Mouse (Mus musculus): ENCODE measurements around the gene Kif1c. TPM values are rescaled to one million over a fixed set of nuclear protein-coding genes. Genes with fewer than 3 reads are reported as not detected.

The Kif1c gene
- polyA plus RNA-seq, 1 experiment from 2014 or later: 4.2 TPM

DNA sequence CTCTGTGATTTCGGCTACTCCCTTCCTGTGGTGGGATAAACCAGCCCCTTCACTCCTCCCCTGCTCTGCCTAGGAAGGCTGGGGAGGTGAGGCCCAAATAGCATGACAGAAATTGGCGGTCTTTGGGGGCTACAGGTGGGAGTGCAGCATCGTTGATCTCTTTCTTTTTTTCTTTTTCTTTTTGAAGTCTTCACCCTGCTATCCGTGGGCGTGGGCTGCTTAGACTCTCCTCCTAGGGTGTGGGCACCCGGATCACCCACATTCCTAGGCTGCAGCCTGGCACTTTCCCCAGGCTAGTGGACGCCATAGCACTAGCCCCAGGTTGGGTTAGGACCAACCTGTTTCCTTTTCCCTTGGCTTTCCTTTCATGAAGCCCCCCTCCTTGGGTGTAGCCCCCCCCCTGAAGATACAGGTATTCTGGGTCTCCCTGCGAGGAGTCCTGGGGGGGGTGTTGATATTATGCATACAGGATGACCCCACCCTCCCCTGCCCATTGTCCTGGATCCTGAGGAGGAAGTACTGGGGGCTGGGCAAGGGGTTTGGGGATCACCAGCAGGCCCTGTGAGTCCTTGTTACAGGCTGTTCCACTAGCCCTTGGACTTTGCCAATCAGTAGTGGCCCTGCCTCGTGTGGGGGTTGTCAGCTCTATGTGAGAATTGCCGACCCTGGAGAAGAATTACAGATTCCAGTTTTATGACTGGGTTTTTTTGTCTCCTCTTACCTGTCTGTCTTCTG is 1.0 kb downstream of the Kif1c start:
- Histone ChIP-seq H3K27ac (peak overlapping the region; percentile 93; the same call in 1 of the 2 replicates), H3K36me3 (peaks cover 34% of the 10 kb centered on the region), H3K4me1 (peaks cover 21% of the 10 kb centered on the region), H3K4me3 (peak overlapping the region; percentile 92), H3K9ac (peak overlapping the region; percentile 94), H3K4me2 (peak overlapping the region; percentile 82), H3K9me3 (no peaks in the 10 kb centered on the region), H3K27me3 (no peaks in the 10 kb centered on the region)
- WGBS: 11% methylated on average over 10 of the region's 10 CpGs
- no peak for ATAC-seq (ENCODE audit: insufficient number of reproducible peaks, insufficient read depth, low FRiP score, low TSS enrichment, low read depth)

DNA sequence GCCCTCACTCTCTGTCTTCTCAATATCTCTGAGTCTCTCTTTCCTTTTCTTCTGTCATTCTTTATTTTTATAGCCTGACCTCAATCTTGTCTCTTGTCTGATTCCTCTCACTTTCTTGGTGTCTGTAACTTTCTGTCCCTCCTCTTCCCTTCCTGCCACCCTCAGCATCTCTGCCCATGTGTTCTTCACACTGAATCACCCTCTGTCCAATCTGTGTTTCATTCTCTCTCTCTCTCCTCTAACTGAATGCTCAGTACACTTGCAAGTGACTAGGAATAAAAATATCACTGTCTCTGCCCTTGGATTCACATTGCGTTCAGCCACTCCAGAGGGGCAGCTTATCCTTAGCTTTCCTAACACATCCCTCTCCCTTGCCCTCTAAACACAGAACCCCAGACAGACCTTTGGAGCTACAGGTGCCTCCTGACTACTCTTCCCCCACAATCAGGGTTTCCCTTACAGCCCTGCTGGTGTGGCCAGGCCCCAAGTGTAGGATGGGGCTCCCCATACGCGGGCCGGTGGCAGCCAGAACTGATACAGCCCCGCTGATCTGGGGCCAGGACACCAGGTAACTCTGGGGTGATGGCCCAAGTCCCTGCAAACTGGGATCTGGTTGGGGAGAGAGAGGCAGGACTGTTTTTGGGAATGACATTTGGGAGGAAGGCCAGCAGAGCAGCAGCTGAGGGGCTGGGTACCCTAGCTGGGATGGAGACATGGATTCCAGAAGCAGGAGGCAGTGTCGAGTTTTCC is 1.8 kb downstream of the Kif1c start:
- H3K27me3 ChIP-seq: no peaks in the 10 kb centered on the region
- peaks cover 42% of the 10 kb centered on the region for H3K36me3 ChIP-seq
- peak overlapping the region; percentile 92; the same call in 1 of the 2 replicates for H3K4me3 ChIP-seq
- WGBS: 76% methylated on average over 6 of the region's 6 CpGs
- peak overlapping the region; percentile 94 for H3K9ac ChIP-seq
- no peak for ATAC-seq (ENCODE audit: insufficient number of reproducible peaks, insufficient read depth, low FRiP score, low TSS enrichment, low read depth)
- H3K4me1 ChIP-seq: peaks cover 21% of the 10 kb centered on the region
- no peak overlapping the region for H3K27ac ChIP-seq
- H3K4me2 ChIP-seq: peak overlapping the region; percentile 82
- H3K9me3 ChIP-seq: no peaks in the 10 kb centered on the region

DNA sequence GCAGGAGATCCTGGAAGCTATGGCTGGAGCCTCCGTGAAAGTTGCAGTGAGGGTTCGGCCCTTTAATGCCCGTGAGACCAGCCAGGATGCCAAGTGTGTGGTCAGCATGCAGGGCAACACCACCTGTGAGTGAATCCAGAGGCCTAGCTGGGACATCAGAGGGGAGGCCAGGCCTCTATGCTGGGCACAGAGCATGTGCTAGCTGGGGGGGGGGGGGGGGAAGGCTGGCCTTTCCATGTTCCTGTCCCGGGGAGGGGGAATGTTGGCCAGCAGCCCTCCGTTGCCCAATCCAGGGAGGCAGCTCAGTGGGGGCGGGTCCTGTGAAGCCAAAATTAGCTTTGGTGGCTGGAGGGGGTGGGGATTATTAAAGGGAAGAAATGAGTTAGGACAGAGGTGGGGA is 2.4 kb downstream of the Kif1c start:
- WGBS: 62% methylated on average over 6 of the region's 6 CpGs
- no peak for ATAC-seq (ENCODE audit: insufficient number of reproducible peaks, insufficient read depth, low FRiP score, low TSS enrichment, low read depth)
- peak overlapping the region; percentile 94 for H3K9ac ChIP-seq

DNA sequence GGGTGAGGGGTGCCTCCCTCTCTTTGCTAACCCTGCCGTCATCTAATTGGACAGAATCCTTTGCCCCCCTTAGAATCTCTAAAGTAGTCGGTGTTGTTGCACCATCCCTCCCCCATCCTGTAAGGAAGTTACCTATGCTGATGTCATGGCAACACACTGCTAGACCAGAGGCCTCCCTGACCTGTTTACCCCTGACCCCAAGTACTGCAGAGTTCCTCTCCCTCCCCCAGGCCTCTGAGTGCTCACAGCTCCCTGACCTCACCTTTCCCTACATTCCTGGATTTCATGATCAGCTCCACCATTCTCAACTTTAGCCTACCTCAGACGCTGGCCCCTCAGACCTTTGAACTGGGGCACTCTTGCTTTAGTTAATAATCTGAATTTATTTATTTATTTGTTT is 5.8 kb downstream of the Kif1c start:
- 74% methylated on average over 3 of the region's 3 CpGs for WGBS
- peaks cover 18% of the 10 kb centered on the region for H3K4me1 ChIP-seq

More for the DNA sequence above, 2.4 kb downstream of the Kif1c start:
- Histone ChIP-seq H3K27ac (no peak overlapping the region), H3K4me2 (peak overlapping the region; percentile 82), H3K4me3 (no peak overlapping the region), H3K9me3 (no peaks in the 10 kb centered on the region), H3K36me3 (peaks cover 48% of the 10 kb centered on the region), H3K27me3 (no peaks in the 10 kb centered on the region), H3K4me1 (peaks cover 21% of the 10 kb centered on the region)

DNA sequence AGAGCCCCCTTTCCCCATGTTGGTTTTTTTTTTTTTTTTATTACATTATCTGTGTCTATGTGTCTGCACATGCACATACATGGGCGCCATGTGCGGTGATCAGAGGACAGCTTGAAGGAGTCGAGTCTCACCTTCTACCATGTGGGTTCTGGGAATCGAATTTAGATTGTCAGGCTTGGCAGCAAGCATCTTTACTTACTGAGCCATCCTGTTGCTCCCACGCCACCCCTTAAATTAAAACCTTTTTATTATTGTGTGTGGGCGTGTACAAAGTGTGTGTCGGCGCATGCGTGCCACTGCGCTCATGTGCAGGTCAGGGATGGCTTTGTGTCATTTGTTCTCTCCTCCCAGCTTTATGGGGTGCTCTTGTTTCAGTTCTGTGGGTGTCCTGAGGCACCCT is 10.7 kb downstream of the Kif1c start:
- no peak overlapping the region for H3K4me2 ChIP-seq
- no peaks in the 10 kb centered on the region for H3K27me3 ChIP-seq
- H3K9me3 ChIP-seq: no peaks in the 10 kb centered on the region
- ATAC-seq (ENCODE audit: insufficient number of reproducible peaks, insufficient read depth, low FRiP score, low TSS enrichment, low read depth): no peak
- peaks cover 89% of the 10 kb centered on the region for H3K36me3 ChIP-seq
- no peaks in the 10 kb centered on the region for H3K4me1 ChIP-seq
- no peak overlapping the region for H3K27ac ChIP-seq
- 92% methylated on average over 10 of the region's 10 CpGs for WGBS
- H3K4me3 ChIP-seq: no peak overlapping the region
- H3K9ac ChIP-seq: no peak overlapping the region

More for the DNA sequence above, 5.8 kb downstream of the Kif1c start:
- Histone ChIP-seq H3K9ac (no peak overlapping the region), H3K27ac (no peak overlapping the region), H3K36me3 (peaks cover 82% of the 10 kb centered on the region), H3K27me3 (no peaks in the 10 kb centered on the region), H3K4me3 (no peak overlapping the region), H3K9me3 (no peaks in the 10 kb centered on the region), H3K4me2 (no peak overlapping the region)
- no peak for ATAC-seq (ENCODE audit: insufficient number of reproducible peaks, insufficient read depth, low FRiP score, low TSS enrichment, low read depth)

DNA sequence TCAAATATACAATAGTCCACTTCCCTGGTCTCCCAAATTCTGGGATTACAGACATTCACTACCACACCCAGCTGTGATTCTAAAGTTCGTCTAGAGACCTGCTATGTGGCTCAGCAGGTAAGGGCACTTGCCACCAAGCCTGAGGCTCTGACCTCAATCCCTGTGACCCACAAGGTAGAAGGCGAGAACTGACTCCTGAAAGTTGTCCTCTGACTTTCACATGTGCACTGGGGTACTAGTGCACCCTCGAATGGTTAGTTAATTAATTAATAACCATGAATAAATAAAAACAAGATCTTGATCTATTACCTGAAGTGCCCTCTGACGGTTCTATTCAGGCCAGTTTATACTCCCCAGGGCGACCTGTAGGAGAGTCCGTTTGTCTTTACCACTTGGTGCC is 12.9 kb downstream of the Kif1c start:
- ATAC-seq (ENCODE audit: insufficient number of reproducible peaks, insufficient read depth, low FRiP score, low TSS enrichment, low read depth): no peak
- Histone ChIP-seq H3K36me3 (peaks cover 86% of the 10 kb centered on the region), H3K4me3 (no peak overlapping the region), H3K27me3 (no peaks in the 10 kb centered on the region), H3K9ac (no peak overlapping the region), H3K4me1 (no peaks in the 10 kb centered on the region), H3K4me2 (no peak overlapping the region), H3K9me3 (no peaks in the 10 kb centered on the region), H3K27ac (no peak overlapping the region)
- WGBS: 85% methylated on average over 6 of the region's 6 CpGs

DNA sequence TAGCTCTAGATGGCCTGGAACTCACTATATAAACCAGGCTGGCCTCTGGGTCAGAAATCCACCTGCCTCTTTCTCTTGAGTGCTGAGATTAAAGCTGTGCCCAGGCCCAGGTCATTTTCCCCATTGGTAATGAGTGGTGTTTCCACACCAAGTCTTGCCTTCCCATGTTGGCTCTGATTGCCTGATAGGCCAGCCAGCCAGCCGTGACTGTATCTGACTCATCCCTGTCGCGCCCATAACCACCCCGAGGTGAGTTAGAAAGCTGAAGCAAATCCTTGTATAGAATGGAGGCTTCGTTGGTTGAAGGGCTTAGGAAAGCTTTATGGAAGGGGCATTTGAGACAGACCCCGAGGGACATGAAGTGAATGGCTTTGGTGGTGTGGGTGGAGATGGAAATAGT is 15.5 kb downstream of the Kif1c start:
- Histone ChIP-seq H3K4me1 (no peaks in the 10 kb centered on the region), H3K36me3 (peaks cover 86% of the 10 kb centered on the region), H3K4me2 (no peak overlapping the region), H3K4me3 (no peak overlapping the region), H3K9ac (no peak overlapping the region), H3K27ac (no peak overlapping the region), H3K27me3 (no peaks in the 10 kb centered on the region), H3K9me3 (no peaks in the 10 kb centered on the region)
- 92% methylated on average over 6 of the region's 6 CpGs for WGBS
- ATAC-seq (ENCODE audit: insufficient number of reproducible peaks, insufficient read depth, low FRiP score, low TSS enrichment, low read depth): no peak

DNA sequence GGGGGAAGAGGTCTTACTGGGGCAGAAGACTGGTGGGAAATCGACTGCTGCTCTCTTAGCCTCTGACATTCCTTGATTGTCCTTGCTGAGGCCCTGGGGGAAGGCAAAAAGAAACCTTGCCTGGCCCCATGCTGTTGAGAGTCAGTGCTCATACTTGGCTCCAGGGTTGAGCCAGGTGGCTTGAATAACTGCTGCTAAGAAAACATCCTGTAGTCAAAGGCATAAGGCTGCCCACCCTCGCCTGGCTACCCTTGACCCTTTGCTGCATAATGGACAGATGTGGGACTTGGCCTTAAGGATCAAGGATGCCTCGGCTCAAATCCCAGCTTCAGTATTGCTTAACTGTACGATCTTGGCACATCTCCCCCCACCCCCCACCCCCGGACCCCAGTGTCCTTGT is 18.1 kb downstream of the Kif1c start:
- no peaks in the 10 kb centered on the region for H3K4me1 ChIP-seq
- no peak overlapping the region for H3K4me3 ChIP-seq
- H3K36me3 ChIP-seq: peaks cover 82% of the 10 kb centered on the region
- no peak overlapping the region for H3K4me2 ChIP-seq
- H3K27ac ChIP-seq: no peak overlapping the region
- no peak for ATAC-seq (ENCODE audit: insufficient number of reproducible peaks, insufficient read depth, low FRiP score, low TSS enrichment, low read depth)
- H3K27me3 ChIP-seq: no peaks in the 10 kb centered on the region
- no peaks in the 10 kb centered on the region for H3K9me3 ChIP-seq
- no peak overlapping the region for H3K9ac ChIP-seq
- 56% methylated on average over 5 of the region's 5 CpGs for whole genome bisulfite sequencing

DNA sequence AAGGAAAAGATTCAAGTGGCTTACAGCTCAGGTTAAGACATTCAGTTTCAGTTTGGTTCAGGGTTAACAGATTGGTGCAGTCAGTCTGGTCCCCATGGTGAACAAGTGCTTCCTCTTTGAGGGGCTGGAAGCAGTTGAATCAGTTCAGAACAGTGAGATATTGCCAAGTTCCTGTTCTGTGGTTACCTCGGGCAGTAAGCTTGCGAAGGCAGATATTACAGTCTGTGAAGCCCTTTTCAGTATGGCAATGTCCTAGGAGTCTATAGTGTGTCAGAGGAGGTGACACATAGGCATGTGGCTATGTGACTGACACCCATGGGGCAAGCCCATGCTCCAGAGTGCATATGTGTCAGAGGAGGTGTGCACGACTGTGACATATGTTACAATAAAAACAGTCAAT is 20.2 kb downstream of the Kif1c start:
- Histone ChIP-seq H3K36me3 (peaks cover 91% of the 10 kb centered on the region), H3K9ac (no peak overlapping the region), H3K9me3 (no peaks in the 10 kb centered on the region), H3K4me3 (no peak overlapping the region), H3K4me1 (no peaks in the 10 kb centered on the region), H3K27ac (no peak overlapping the region), H3K27me3 (no peaks in the 10 kb centered on the region), H3K4me2 (no peak overlapping the region)
- WGBS: 89% methylated on average over 3 of the region's 3 CpGs
- no peak for ATAC-seq (ENCODE audit: insufficient number of reproducible peaks, insufficient read depth, low FRiP score, low TSS enrichment, low read depth)

DNA sequence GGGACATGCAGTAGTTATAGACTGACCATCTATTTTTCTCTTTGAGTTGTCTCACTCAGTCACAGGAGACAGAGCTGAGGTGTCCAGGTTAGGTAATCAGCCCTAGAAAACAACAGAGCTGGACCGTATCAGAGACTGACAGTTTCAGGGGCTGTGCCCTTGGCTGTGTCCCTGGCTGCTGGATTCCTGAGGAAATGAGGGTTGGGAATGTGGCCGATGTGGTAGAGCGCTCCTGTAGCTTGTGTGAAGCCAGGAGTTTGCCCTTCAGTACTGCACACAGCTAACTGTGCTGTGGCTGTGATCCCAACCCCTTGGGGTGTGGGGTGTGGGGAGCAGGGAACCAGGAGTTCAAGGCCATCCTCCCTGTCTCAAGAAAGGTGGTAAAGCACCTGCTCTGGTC is 20.7 kb downstream of the Kif1c start:
- Histone ChIP-seq H3K4me2 (no peak overlapping the region), H3K9me3 (no peaks in the 10 kb centered on the region), H3K4me3 (no peak overlapping the region), H3K27me3 (no peaks in the 10 kb centered on the region), H3K27ac (no peak overlapping the region), H3K4me1 (no peaks in the 10 kb centered on the region), H3K36me3 (peaks cover 91% of the 10 kb centered on the region), H3K9ac (no peak overlapping the region)
- 96% methylated on average over 3 of the region's 3 CpGs for WGBS
- ATAC-seq (ENCODE audit: insufficient number of reproducible peaks, insufficient read depth, low FRiP score, low TSS enrichment, low read depth): no peak

DNA sequence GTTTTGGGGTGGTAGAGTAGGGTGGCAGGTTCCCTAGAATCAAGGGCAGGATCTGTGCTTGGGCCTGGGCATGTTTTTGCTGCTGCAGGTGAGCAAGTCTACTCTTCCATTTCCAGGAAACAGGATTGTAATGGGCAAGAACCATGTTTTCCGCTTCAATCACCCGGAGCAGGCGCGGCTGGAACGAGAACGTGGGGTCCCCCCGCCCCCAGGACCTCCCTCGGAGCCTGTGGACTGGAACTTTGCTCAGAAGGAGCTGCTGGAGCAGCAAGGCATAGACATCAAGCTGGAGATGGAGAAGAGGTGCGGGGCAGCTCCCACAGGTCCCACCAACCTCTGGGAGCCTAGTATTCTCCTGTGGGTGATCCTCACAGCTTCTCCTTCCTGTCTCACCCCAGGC is 24.4 kb downstream of the Kif1c start:
- Histone ChIP-seq H3K4me2 (no peak overlapping the region), H3K27me3 (no peaks in the 10 kb centered on the region), H3K4me1 (no peaks in the 10 kb centered on the region), H3K27ac (no peak overlapping the region), H3K36me3 (peaks cover 89% of the 10 kb centered on the region), H3K9ac (no peak overlapping the region), H3K9me3 (no peaks in the 10 kb centered on the region), H3K4me3 (no peak overlapping the region)
- whole genome bisulfite sequencing: 94% methylated on average over 9 of the region's 9 CpGs
- no peak for ATAC-seq (ENCODE audit: insufficient number of reproducible peaks, insufficient read depth, low FRiP score, low TSS enrichment, low read depth)

DNA sequence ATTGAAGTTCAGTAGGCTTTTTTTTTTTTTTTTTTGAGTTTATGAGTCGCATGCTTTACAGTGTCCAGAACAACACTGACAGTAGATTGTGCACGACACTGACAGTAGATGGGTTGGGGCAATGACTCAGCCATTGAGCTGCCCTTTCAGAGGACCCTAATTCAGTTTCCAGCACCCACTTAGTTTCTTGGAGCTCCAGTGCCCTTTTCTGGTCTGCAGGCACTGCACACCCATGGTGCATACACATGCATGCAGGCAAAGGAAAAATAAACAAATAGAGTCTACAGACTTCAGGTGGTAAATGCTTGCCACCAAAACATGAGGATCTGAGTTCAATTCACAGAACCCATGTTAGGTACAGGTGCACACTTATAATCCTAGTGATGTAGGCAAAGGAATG is 26.2 kb downstream of the Kif1c start:
- no peak overlapping the region for H3K4me2 ChIP-seq
- no peak overlapping the region for H3K9ac ChIP-seq
- 90% methylated on average over 2 of the region's 2 CpGs for WGBS
- H3K4me1 ChIP-seq: no peaks in the 10 kb centered on the region
- H3K36me3 ChIP-seq: peaks cover 75% of the 10 kb centered on the region
- H3K9me3 ChIP-seq: no peaks in the 10 kb centered on the region
- H3K27ac ChIP-seq: no peak overlapping the region
- H3K27me3 ChIP-seq: no peaks in the 10 kb centered on the region
- ATAC-seq (ENCODE audit: insufficient number of reproducible peaks, insufficient read depth, low FRiP score, low TSS enrichment, low read depth): no peak
- no peak overlapping the region for H3K4me3 ChIP-seq
